Mouse (Mus musculus) brain, embryonic 14.5 days (tissue): Measurements from ENCODE around the gene Apom.

Experiments
- CTCF ChIP-seq: fragments of 200-500 bp; IDR thresholded peaks from 2 replicates; pipeline ENCODE4 v1.5.1; 2012; ENCODE audit warnings: inconsistent platforms, mild to moderate bottlenecking, moderate library complexity, borderline replicate concordance; ENCODE audit not compliant: insufficient read depth, insufficient read length; ENCODE audit errors: extremely low read depth
- POLR2A ChIP-seq: fragments of 200-500 bp; IDR thresholded peaks from 2 replicates; pipeline ENCODE4 v1.6.1; 2012; ENCODE audit warnings: mild to moderate bottlenecking, inconsistent platforms, borderline replicate concordance; ENCODE audit not compliant: poor library complexity, insufficient read depth, insufficient read length, severe bottlenecking; ENCODE audit errors: extremely low read depth

DNA sequence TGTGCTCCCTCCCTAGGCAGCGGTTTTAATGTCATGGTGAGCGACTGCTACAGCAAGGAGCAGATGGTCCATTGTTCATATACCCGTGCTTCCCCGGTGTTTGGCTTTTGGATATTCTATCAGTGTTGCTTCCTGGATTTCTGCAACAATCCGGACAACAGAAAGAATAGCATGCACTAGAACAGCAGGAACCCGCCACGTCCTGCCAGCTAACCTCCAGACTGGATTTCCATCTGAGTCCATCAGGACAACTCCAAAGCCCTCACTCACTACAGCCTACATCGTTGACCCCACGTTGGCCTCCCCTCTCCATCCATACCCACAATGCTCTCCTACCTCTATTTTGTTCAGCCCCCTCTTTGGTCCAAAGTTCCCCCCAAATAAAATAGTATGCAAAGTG is 20.1 kb downstream of the Apom start:
- TF ChIP-seq CTCF (no peak), POLR2A (no peak)
